Mouse (Mus musculus): Measurements from ENCODE around the gene Prr12. TPM values are rescaled to one million over a fixed set of nuclear protein-coding genes. Genes with fewer than 3 reads are reported as not detected.

Prr12 gene
- polyA plus RNA-seq, 1 experiment from 2014 or later = 2.0 TPM

DNA sequence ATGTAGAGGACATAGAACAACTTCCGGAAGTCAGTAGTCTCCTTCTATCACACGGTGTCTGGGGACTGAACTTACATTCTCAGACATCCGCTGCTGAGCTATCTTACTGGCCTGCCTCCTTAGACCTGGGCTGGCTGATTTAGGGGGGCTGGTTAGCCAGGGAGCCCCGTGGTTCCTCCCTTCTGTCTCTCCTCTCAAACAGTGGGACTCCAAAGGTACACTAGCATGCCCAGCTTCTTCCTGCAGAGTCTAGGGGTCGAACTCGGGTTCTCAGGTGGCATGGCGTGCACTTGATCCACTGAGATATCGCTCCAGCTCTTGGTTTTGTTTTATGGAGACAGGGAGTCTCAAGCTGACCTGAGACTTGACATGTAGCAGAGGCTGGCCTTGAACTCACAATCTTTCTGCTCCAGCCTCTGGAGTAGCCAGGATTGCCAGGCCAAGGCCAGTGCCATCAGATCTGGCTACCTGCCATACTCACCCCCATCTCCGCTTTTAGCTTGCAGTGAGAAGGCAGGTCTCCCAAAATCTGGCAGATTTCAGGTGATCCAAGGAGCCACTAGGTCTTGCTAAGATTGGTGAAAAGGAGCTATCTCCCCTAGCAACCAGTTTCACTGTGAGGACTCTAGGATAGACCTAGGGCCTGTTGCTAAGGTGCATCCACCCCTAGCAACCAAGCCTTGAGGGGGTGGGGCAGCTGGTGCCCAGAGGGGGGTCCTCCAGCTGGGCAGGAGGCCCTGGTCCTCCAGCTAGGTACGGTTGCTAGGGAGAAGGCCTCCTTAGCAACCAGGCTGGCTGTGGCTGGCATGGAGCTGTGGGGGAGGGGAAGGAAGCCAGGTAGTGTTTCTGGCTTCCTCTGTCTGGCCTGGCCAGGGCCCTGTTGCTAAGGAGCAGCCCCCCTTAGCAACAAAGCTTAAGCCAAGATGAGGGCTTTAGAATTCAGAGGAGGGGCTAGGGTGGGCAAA is 6.2 kb upstream of the Prr12 start:
- peaks cover 26% of the 10 kb centered on the region for H3K4me1 ChIP-seq (ENCODE audit: control insufficient read depth, low read depth, low read length)
- H3K36me3 ChIP-seq (ENCODE audit: control insufficient read depth, insufficient read depth) = no peaks in the 10 kb centered on the region
- H3K4me2 ChIP-seq (ENCODE audit: low read depth, low read length) = no peak overlapping the region
- H3K4me3 ChIP-seq (ENCODE audit: low read depth, low read length) = no peak overlapping the region
- H3K9me3 ChIP-seq (replicated peaks; ENCODE audit: control insufficient read depth, low read length) = no peaks in the 10 kb centered on the region
- H3K9ac ChIP-seq (ENCODE audit: low read depth, low read length) = no peak overlapping the region
- WGBS (ENCODE audit: insufficient replicate concordance) = 69% methylated on average over 10 of the region's 10 CpGs
- H3K27ac ChIP-seq (ENCODE audit: low read length) = no peak overlapping the region
- no peaks in the 10 kb centered on the region for H3K27me3 ChIP-seq (ENCODE audit: control insufficient read depth, insufficient read depth, low read depth, low read length)
- ATAC-seq (ENCODE audit: low read depth) = no peak

GRCm38 (mm10) chr7:45056972-45057348 is 4.3 kb upstream of the Prr12 start:
- Histone ChIP-seq H3K4me3 (ENCODE audit: low read depth, low read length) (no peak overlapping the region), H3K4me2 (ENCODE audit: low read depth, low read length) (no peak overlapping the region), H3K9me3 (replicated peaks; ENCODE audit: control insufficient read depth, low read length) (no peaks in the 10 kb centered on the region), H3K36me3 (ENCODE audit: control insufficient read depth, insufficient read depth) (no peaks in the 10 kb centered on the region), H3K27ac (ENCODE audit: low read length) (no peak overlapping the region), H3K4me1 (ENCODE audit: control insufficient read depth, low read depth, low read length) (peaks cover 32% of the 10 kb centered on the region), H3K27me3 (ENCODE audit: control insufficient read depth, insufficient read depth, low read depth, low read length) (no peaks in the 10 kb centered on the region), H3K9ac (ENCODE audit: low read depth, low read length) (no peak overlapping the region)
- no peak for ATAC-seq (ENCODE audit: low read depth)

- Histone ChIP-seq H3K27me3 (ENCODE audit: control insufficient read depth, insufficient read depth, low read depth, low read length) (no peaks in the 10 kb centered on the region), H3K9me3 (replicated peaks; ENCODE audit: control insufficient read depth, low read length) (no peaks in the 10 kb centered on the region), H3K9ac (ENCODE audit: low read depth, low read length) (no peak overlapping the region), H3K27ac (ENCODE audit: low read length) (no peak overlapping the region), H3K36me3 (ENCODE audit: control insufficient read depth, insufficient read depth) (no peaks in the 10 kb centered on the region), H3K4me3 (ENCODE audit: low read depth, low read length) (no peak overlapping the region), H3K4me2 (ENCODE audit: low read depth, low read length) (no peak overlapping the region), H3K4me1 (ENCODE audit: control insufficient read depth, low read depth, low read length) (peaks cover 37% of the 10 kb centered on the region)
- ATAC-seq (ENCODE audit: low read depth) = no peak
- 71% methylated on average over 14 of the region's 14 CpGs for WGBS (ENCODE audit: insufficient replicate concordance)
These were observed 3.8 kb upstream of the Prr12 start for GRCm38 (mm10) chr7:45056329-45056971.

GRCm38 (mm10) chr7:45053931-45054510 is 1.3 kb upstream of the Prr12 start:
- H3K27me3 ChIP-seq (ENCODE audit: control insufficient read depth, insufficient read depth, low read depth, low read length) = no peaks in the 10 kb centered on the region
- peak overlapping the region; percentile 95 for H3K27ac ChIP-seq (ENCODE audit: low read length)
- H3K9ac ChIP-seq (ENCODE audit: low read depth, low read length) = peak overlapping the region; percentile 77
- H3K9me3 ChIP-seq (replicated peaks; ENCODE audit: control insufficient read depth, low read length) = no peaks in the 10 kb centered on the region
- H3K36me3 ChIP-seq (ENCODE audit: control insufficient read depth, insufficient read depth) = peaks cover 4% of the 10 kb centered on the region
- WGBS (ENCODE audit: insufficient replicate concordance) = under 1% methylated on average over 33 of the region's 33 CpGs
- H3K4me3 ChIP-seq (ENCODE audit: low read depth, low read length) = peak overlapping the region; percentile 78
- H3K4me2 ChIP-seq (ENCODE audit: low read depth, low read length) = peak overlapping the region; percentile 99
- peak; percentile 94 for ATAC-seq (ENCODE audit: low read depth)
- H3K4me1 ChIP-seq (ENCODE audit: control insufficient read depth, low read depth, low read length) = peaks cover 35% of the 10 kb centered on the region

- no peaks in the 10 kb centered on the region for H3K27me3 ChIP-seq (ENCODE audit: control insufficient read depth, insufficient read depth, low read depth, low read length)
- H3K9me3 ChIP-seq (replicated peaks; ENCODE audit: control insufficient read depth, low read length) = no peaks in the 10 kb centered on the region
- peak overlapping the region; percentile 99 for H3K4me2 ChIP-seq (ENCODE audit: low read depth, low read length)
- peak overlapping the region; percentile 78 for H3K4me3 ChIP-seq (ENCODE audit: low read depth, low read length)
- H3K27ac ChIP-seq (ENCODE audit: low read length) = peak overlapping the region; percentile 95
- H3K9ac ChIP-seq (ENCODE audit: low read depth, low read length) = peak overlapping the region; percentile 77
- under 1% methylated on average over 40 of the region's 59 CpGs for WGBS (ENCODE audit: insufficient replicate concordance)
- peaks cover 35% of the 10 kb centered on the region for H3K4me1 ChIP-seq (ENCODE audit: control insufficient read depth, low read depth, low read length)
- H3K36me3 ChIP-seq (ENCODE audit: control insufficient read depth, insufficient read depth) = peaks cover 5% of the 10 kb centered on the region
- ATAC-seq (ENCODE audit: low read depth) = peak; percentile 41
These were observed 643 bp upstream of the Prr12 start for GRCm38 (mm10) chr7:45053117-45053930.

DNA sequence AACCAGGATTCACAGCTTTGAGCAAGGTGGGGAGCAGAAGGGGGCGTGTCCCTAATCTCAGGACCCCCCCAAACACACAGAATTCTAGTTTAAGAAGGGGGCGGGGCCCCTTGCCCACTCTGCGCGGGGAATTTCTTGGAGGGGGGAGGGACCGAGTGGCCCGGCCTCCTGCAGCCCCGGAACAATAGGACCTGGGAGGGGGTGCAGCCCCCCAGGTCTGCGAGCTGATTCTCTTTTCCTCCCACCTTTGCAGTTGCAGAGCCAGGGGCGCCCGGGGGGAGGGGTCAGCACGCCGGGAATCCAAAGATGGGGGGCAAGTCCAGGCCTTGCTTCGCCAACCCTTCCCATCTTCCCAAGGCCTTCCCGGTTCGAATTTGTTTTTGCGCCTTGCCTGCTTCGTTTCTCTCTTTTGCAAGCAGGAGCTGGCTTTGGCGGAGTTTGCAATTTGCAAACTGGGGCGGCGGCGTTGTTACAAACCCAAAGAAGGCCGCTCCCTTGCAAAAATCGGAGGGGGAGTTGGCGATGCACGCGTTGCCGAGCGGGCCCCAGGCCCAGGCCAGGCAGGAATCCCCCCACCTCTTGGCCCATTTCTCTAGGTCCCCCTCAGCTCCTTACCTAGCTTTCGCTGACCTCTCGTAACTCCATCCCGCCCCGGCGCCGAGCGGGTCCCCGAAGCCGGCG is 360 bp downstream of the Prr12 start:
- no peaks in the 10 kb centered on the region for H3K9me3 ChIP-seq (replicated peaks; ENCODE audit: control insufficient read depth, low read length)
- H3K4me3 ChIP-seq (ENCODE audit: low read depth, low read length) = peak overlapping the region; percentile 78
- peak overlapping the region; percentile 99 for H3K4me2 ChIP-seq (ENCODE audit: low read depth, low read length)
- H3K27ac ChIP-seq (ENCODE audit: low read length) = peak overlapping the region; percentile 95
- peaks cover 8% of the 10 kb centered on the region for H3K36me3 ChIP-seq (ENCODE audit: control insufficient read depth, insufficient read depth)
- H3K4me1 ChIP-seq (ENCODE audit: control insufficient read depth, low read depth, low read length) = peaks cover 35% of the 10 kb centered on the region
- 0% methylated on average over 37 of the region's 38 CpGs for WGBS (ENCODE audit: insufficient replicate concordance)
- ATAC-seq (ENCODE audit: low read depth) = no peak
- H3K27me3 ChIP-seq (ENCODE audit: control insufficient read depth, insufficient read depth, low read depth, low read length) = no peaks in the 10 kb centered on the region
- H3K9ac ChIP-seq (ENCODE audit: low read depth, low read length) = peak overlapping the region; percentile 77

DNA sequence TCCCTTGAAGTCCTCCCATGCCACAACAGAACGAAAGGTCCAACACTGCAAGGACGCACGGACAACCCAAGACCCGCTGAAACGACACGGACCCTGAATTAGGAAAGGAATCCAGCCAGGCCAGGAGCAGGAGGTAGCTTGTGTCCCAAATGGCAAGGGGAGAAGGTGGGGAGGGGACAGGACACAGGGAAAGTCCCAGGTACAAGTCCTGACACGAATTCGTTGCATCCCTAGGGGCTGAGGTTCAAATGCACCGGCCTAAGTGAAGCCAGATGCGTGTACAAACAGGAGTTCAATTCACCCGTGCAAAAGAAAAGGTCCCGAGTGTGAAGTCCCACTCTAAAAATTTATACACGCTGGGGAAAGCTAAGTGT is 1.1 kb downstream of the Prr12 start:
- Histone ChIP-seq H3K9ac (ENCODE audit: low read depth, low read length) (no peak overlapping the region), H3K9me3 (replicated peaks; ENCODE audit: control insufficient read depth, low read length) (no peaks in the 10 kb centered on the region), H3K4me3 (ENCODE audit: low read depth, low read length) (peak overlapping the region; percentile 78), H3K36me3 (ENCODE audit: control insufficient read depth, insufficient read depth) (peaks cover 8% of the 10 kb centered on the region), H3K4me1 (ENCODE audit: control insufficient read depth, low read depth, low read length) (peaks cover 35% of the 10 kb centered on the region), H3K27me3 (ENCODE audit: control insufficient read depth, insufficient read depth, low read depth, low read length) (no peaks in the 10 kb centered on the region), H3K4me2 (ENCODE audit: low read depth, low read length) (peak overlapping the region; percentile 99), H3K27ac (ENCODE audit: low read length) (peak overlapping the region; percentile 3; the same call in 1 of the 2 replicates)
- 16% methylated on average over 13 of the region's 13 CpGs for WGBS (ENCODE audit: insufficient replicate concordance)
- ATAC-seq (ENCODE audit: low read depth) = no peak

DNA sequence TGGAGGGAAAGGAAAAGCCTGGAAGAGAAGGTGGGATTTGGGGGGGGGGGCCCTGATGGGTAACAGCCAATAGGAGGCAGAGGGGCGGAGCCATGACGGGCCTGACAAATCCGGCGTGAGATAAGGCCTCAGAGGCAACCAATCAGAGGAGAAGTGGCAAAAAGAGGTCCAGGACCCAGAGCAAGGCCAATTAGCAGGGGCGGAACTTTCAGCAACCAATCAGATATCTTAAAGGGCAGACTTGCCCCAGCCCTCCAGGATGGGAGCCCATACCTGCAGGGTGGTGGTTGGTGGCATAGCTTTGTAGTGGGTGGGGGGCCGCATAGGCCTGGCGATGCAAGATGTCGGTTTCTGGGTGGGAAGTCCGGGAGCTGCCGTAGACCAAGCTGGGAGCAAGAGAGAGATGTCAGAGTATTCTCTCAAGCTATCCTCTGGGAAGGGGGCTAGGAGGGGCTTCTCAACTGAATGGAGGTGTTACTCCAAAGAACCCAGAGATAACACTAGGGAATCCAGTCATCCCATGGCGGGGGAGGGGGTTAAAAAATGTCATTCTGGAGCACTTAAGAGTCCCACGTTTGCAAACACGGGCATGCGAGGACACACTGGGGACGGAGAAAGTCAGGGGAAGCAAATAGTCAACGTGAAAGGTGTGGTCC is 1.6 kb downstream of the Prr12 start:
- WGBS (ENCODE audit: insufficient replicate concordance) = 21% methylated on average over 16 of the region's 16 CpGs
- Histone ChIP-seq H3K4me3 (ENCODE audit: low read depth, low read length) (peak overlapping the region; percentile 78), H3K36me3 (ENCODE audit: control insufficient read depth, insufficient read depth) (peaks cover 8% of the 10 kb centered on the region), H3K4me2 (ENCODE audit: low read depth, low read length) (peak overlapping the region; percentile 99), H3K27me3 (ENCODE audit: control insufficient read depth, insufficient read depth, low read depth, low read length) (no peaks in the 10 kb centered on the region), H3K27ac (ENCODE audit: low read length) (peak overlapping the region; percentile 3; the same call in 1 of the 2 replicates), H3K9me3 (replicated peaks; ENCODE audit: control insufficient read depth, low read length) (no peaks in the 10 kb centered on the region), H3K9ac (ENCODE audit: low read depth, low read length) (no peak overlapping the region), H3K4me1 (ENCODE audit: control insufficient read depth, low read depth, low read length) (peaks cover 35% of the 10 kb centered on the region)
- no peak for ATAC-seq (ENCODE audit: low read depth)

Measured in liver, embryonic 16.5 days (tissue).